ENCODE assay signal across 17 mouse cellular contexts in the genomic region with DNA sequence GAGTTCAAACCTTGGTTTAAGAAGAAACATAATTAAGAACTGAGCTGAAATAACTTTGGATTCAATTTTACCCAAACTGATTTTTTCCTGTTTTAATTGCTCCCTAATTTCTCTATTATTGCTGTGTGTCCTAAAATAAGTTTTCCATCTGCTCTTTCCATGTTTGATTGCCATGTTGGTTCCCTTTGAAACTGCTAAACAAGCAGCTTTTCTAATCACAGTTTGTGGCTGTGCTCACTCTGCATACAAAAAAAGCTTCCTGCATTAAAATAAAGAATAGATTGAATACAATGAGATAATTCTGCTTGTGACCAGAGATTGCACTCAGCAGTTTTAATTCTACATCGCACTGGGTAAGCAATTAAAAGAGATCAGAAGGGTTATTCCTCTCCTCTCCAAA.
"Had no signal": no experiment of that assay in that cellular context is flagged by ENCODE, and none has a peak within 500 bp of the region (broad histone marks: within the 10 kb centered on the region; RNA-seq: fewer than 3 reads in every experiment).

No protein-coding gene starts in this region.

- H3K9me3 ChIP-seq: liver, embryonic 13.5 days had no signal

- H3K4me3 ChIP-seq: liver, embryonic 13.5 days had no signal

- H3K4me1 ChIP-seq: liver, embryonic 13.5 days had no signal

- H3K27ac ChIP-seq: liver, embryonic 13.5 days; stomach, postnatal 0 days had no signal

- H3K36me3 ChIP-seq: liver, embryonic 13.5 days had no signal

- DNase-seq: kidney, adult 18-20 months; kidney, adult 9 months; kidney, postnatal 14 days; kidney, postnatal 4 days; liver, embryonic 13.5 days; lung, adult 2 months; lung, postnatal 14 days; lung, postnatal 4 days; midbrain, embryonic 14.5 days; right cerebral cortex, adult 18-20 months; right cerebral cortex, postnatal 14 days; right cerebral cortex, postnatal 4 days; thymus, adult 2 months; thymus, postnatal 14 days; thymus, postnatal 4 days had no signal

- H3K4me2 ChIP-seq: liver, embryonic 13.5 days; midbrain, embryonic 11.5 days had no signal

- H3K27me3 ChIP-seq: liver, embryonic 13.5 days had no signal

- H3K9ac ChIP-seq: liver, embryonic 13.5 days had no signal
